Mouse (Mus musculus) lung, adult 10 weeks (tissue): ENCODE data around the gene Avp. TPM values are rescaled to one million over a fixed set of nuclear protein-coding genes. Genes with fewer than 3 reads are reported as not detected.

Experiments used
- polyA plus RNA-seq: library from polyadenylated mRNA; stranded (reverse); fragments of 350-450 nt; fragmentation: Illumina TruSeq; extraction: RNeasy Lipid Tissue Mini Kit (QIAGEN cat#74804); gene quantifications from one replicate; pipeline ENCODE4 v1.2.3, GENCODE M21; 2014; ENCODE audit warnings: low read depth, low replicate concordance; ENCODE audit not compliant: insufficient read depth

Gene Avp
- not detected for polyA plus RNA-seq

GRCm38 (mm10) chr2:130582552-130582951, at the start of gene Avp:
Avp (minus strand) TSS chr2:130582554.

GRCm38 (mm10) chr2:130629839-130630203, 47.5 kb upstream of the Avp start, which contains the start of the genes Fastkd5 and Ubox5:
Fastkd5 (minus strand) TSS chr2:130630027.
Ubox5 (minus strand) TSS chr2:130630038.

GRCm38 (mm10) chr2:130575873-130576272, 6.5 kb downstream of the Avp start, which contains the start of gene Oxt:
Oxt (plus strand) TSS chr2:130576173.

GRCm38 (mm10) chr2:130563212-130564055, 18.9 kb downstream of the Avp start, which contains the start of gene Mrps26:
Mrps26 (plus strand) TSS chr2:130563742.

Other genes starting within 250 kb of the Avp start
- gene Cpxm1, start 185.0 kb downstream of the Avp start, polyA plus RNA-seq: 16.6 TPM
- gene Gm28372, start 177.3 kb downstream of the Avp start, polyA plus RNA-seq: not detected
- not detected for gene 1700020A23Rik, start 177.3 kb downstream of the Avp start, polyA plus RNA-seq
- gene Tmem239, start 176.1 kb downstream of the Avp start, polyA plus RNA-seq: not detected
- 49.0 TPM for gene Vps16, start 158.2 kb downstream of the Avp start, polyA plus RNA-seq
- gene Pced1a, start 157.9 kb downstream of the Avp start, polyA plus RNA-seq: 5.8 TPM
- gene Ptpra, start 132.3 kb downstream of the Avp start, polyA plus RNA-seq: 37.3 TPM
- gene Mrps26, start 18.8 kb downstream of the Avp start, polyA plus RNA-seq: 35.2 TPM
- gene Oxt, start 6.4 kb downstream of the Avp start, polyA plus RNA-seq: not detected
- 4.1 TPM for gene Fastkd5, start 47.5 kb upstream of the Avp start, polyA plus RNA-seq
- 2.2 TPM for gene Ubox5, start 47.5 kb upstream of the Avp start, polyA plus RNA-seq
- 3.0 TPM for gene Lzts3, start 60.2 kb upstream of the Avp start, polyA plus RNA-seq
- 140 TPM for gene Ddrgk1, start 82.1 kb upstream of the Avp start, polyA plus RNA-seq
- 26.2 TPM for gene Itpa, start 85.1 kb upstream of the Avp start, polyA plus RNA-seq
- 0.20 TPM for gene Slc4a11, start 115.0 kb upstream of the Avp start, polyA plus RNA-seq